Mouse (Mus musculus) limb, embryonic 11.5 days (tissue): ENCODE results near the gene Zfp65. TPM values are rescaled to one million over a fixed set of nuclear protein-coding genes. Genes with fewer than 3 reads are reported as not detected.

Source experiments
- polyA plus RNA-seq: library from polyadenylated mRNA; unstranded; fragments of >200 nt; fragmentation: Nextera tagmentation; extraction: Ambion mirVana; gene quantifications from 2 replicates; pipeline ENCODE4 v1.2.1, GENCODE M21; 2014

The Zfp65 gene
- polyA plus RNA-seq, 1 experiment from 2014 or later = 4.7 TPM

Other genes with a start within 250 kb of the Zfp65 start
- 1.7 and 2.6 TPM in 2 replicates for gene Zfp874b, start 244.9 kb downstream of the Zfp65 start, polyA plus RNA-seq
- 19.5 and 19.6 TPM in 2 replicates for gene Zfp58, start 228.6 kb downstream of the Zfp65 start, polyA plus RNA-seq
- gene Gm26965, start 203.0 kb downstream of the Zfp65 start, polyA plus RNA-seq = not detected in 2 replicates
- 26.8 and 32.8 TPM in 2 replicates for gene Zfp87, start 203.0 kb downstream of the Zfp65 start, polyA plus RNA-seq
- gene Zfp748, start 175.3 kb downstream of the Zfp65 start, polyA plus RNA-seq = 18.7 and 20.0 TPM in 2 replicates
- gene Zfp729b, start 119.5 kb downstream of the Zfp65 start, polyA plus RNA-seq = 5.1 and 5.8 TPM in 2 replicates
- gene Gm49345, start 91.4 kb downstream of the Zfp65 start, polyA plus RNA-seq = not detected in 2 replicates
- 2.7 and 3.7 TPM in 2 replicates for gene Zfp729a, start 91.4 kb downstream of the Zfp65 start, polyA plus RNA-seq
- 14.0 and 14.2 TPM in 2 replicates for gene Zfp738, start 42.1 kb downstream of the Zfp65 start, polyA plus RNA-seq
- 5.4 and 7.2 TPM in 2 replicates for gene Zfp85, start 26.1 kb upstream of the Zfp65 start, polyA plus RNA-seq
- 2.8 and 3.1 TPM in 2 replicates for gene Zfp493, start 50.5 kb upstream of the Zfp65 start, polyA plus RNA-seq
- gene Zfp273, start 84.6 kb upstream of the Zfp65 start, polyA plus RNA-seq = 7.5 and 8.0 TPM in 2 replicates
- 2.7 and 2.9 TPM in 2 replicates for gene Gm10037, start 101.9 kb upstream of the Zfp65 start, polyA plus RNA-seq
- gene BC048507, start 134.2 kb upstream of the Zfp65 start, polyA plus RNA-seq = not detected in 2 replicates